Mouse (Mus musculus): ENCODE measurements around the gene Ric3.
"Not testable (repeated sequence)": the region's sequence is repeated elsewhere in the genome, so short reads cannot be mapped to it uniquely, and the experiment has no call there.

Gene Ric3

GRCm38 (mm10) chr7:109083113-109083812 lies at the start of gene Ric3:
Ric3 (minus strand) TSS chr7:109083331.
- DNase-seq (ENCODE audit: low read depth, low spot score): peak; percentile 70

- no peak for DNase-seq (ENCODE audit: low read depth, low spot score)
Observed at GRCm38 (mm10) chr7:109131565-109131964, 48.4 kb upstream of the Ric3 start.

DNA sequence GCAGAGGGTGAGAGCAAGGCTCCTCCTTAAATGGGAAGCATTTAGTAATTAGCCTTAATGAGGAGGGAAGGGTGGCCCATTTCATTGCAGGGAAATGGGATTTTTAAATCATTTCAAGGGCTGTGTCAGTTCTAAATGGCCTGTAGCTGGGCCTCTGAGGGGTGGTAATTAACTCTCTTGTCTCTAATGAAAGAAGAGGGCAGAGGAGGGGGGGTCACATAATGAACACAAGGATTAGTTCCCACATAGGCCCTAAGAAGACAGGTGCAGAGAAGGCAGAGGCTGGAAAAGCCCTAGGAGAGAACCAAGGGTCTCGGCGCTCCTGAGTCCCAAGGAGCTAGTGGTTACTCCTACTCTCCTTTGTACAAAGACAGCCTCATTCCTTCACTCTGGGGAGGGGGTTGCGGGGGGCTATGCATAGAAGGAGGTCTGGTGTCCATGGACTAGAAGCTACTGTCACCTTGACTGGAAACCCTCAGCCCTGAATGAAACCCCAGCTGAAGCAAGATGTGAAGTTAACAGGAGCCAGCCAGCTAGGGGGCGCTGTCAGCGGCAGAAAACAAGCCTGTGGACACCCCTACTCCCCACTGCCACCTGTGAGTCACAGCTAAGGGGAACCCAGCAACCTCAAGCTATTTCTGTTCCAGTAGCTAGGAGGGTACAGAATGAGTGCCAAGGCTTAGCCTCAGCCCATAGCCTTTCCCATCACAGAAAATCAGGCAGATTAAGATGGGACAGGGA lies 47.0 kb upstream of the Ric3 start:
- DNase-seq (ENCODE audit: low read depth, low spot score): no peak

DNA sequence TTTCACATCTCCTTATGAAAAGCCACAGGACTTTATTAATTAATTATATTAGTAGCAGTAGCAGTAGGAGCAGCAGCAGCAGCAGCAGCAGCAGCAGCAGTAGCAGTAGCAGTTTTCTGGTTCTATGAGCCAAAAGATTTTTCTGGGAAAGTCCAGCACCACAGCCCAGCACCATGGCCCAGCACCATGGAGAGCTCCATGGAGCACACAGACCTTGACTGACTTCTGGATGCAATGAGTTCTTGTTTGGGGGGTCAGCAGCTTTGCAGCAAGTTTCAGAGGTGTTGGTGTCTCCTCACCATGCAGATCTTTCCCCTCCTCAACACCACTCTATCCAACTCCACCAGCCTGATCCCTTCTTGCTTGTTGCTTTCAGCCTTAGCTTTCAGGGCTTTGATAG lies 46.3 kb upstream of the Ric3 start:
- DNase-seq (ENCODE audit: low read depth, low spot score): no peak

DNA sequence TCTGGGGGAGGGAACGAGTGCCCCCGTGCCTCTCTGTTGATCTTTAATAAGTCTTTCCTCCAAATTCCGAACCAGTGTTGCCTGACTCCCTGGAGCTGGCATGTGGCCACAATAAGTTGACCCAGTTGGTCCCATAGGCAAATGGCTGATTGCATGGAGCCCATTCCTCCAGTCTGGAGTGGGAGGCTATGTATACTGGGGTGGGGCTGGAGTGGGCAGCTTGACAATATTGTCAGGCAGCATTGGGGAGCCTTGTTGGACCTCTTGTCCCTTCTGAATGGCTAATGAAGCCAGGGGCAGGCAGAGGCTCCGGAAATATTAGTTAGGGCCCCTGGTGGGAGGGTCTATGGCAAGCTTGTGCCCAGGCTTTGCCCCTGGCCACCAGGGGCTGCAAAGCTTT lies 32.8 kb upstream of the Ric3 start:
- DNase-seq (ENCODE audit: low read depth, low spot score): no peak

DNA sequence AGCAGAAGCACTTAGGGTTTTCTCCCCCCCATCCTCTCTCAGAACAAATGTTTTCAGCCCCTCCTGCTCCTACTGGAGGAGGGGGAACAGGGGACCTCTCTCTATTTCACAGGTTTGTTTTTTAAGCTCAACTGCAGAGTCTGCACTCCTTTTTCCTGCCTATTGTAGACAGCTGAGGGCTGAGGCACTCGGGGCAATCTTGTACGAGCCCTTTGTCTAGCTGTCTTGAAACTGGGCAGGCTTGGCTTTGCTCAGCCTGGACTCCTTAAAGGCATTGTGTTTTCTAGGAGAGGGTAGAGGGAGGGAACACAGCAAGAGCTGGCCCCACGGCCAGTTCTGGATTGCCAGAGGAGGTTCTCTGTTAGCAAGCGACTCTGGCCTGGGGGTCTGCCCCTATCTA lies 32.4 kb upstream of the Ric3 start:
- not testable (repeated sequence) for DNase-seq (ENCODE audit: low read depth, low spot score)

DNA sequence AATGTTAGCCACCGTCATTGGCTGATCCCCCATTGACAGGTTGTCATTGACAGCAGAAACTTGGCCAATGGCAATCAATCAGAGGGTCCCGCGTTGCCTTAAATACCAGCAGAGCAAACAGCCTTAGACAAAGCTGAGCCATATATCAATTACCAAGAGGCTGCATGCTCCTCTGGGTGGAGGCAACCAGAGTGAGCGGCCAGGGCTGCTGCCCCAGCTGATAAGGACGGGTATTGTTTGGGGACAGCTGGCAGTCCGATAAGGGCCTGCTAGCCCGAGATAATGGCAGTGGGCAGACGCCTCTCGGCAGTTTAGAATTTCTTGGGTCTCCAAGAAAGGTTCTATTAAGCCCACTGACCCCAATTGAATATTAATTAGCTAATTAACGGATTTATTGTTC lies 31.8 kb upstream of the Ric3 start:
- DNase-seq (ENCODE audit: low read depth, low spot score): no peak

GRCm38 (mm10) chr7:109111000-109111399 lies 27.9 kb upstream of the Ric3 start:
- DNase-seq (ENCODE audit: low read depth, low spot score): peak; percentile 50

DNA sequence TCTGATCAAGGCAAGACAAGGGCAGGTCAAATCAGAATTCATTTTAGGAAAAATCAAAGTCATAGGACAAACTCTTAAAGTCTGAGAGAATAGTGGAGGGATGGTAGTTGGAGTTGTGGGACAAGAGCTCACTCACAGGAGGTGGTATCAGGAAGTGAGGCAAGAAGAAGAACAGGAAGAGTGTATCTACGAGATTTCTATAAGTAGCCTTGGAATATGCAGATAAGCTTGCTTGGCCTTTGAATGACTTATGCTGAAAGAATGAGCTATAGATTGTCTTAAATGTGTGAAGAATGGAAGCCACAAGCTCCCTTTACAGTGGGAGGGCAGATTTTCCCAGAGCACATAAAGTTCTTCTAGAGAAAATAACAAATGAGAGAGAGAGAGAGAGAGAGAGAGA lies 21.8 kb upstream of the Ric3 start:
- no peak for DNase-seq (ENCODE audit: low read depth, low spot score)

DNA sequence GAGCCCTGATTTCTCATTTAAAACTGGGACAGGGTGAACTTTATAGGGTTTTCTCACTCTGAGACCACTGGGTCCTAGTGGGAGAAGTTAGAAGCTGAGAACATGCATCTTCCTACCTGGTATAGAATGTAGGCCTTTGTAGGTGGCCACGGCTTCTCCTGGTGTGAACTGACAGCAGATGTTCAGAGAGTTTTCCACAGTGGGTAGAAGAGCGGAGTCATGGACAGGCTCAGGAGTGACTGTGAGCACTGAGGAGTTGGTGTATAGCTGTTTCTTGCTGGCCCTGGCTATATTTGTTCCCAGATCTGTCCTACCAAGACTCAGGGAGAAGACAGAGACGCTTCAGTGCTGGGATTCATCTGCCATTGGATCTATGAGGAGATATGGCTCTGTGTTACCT lies 18.0 kb upstream of the Ric3 start:
- no peak for DNase-seq (ENCODE audit: low read depth, low spot score)

DNA sequence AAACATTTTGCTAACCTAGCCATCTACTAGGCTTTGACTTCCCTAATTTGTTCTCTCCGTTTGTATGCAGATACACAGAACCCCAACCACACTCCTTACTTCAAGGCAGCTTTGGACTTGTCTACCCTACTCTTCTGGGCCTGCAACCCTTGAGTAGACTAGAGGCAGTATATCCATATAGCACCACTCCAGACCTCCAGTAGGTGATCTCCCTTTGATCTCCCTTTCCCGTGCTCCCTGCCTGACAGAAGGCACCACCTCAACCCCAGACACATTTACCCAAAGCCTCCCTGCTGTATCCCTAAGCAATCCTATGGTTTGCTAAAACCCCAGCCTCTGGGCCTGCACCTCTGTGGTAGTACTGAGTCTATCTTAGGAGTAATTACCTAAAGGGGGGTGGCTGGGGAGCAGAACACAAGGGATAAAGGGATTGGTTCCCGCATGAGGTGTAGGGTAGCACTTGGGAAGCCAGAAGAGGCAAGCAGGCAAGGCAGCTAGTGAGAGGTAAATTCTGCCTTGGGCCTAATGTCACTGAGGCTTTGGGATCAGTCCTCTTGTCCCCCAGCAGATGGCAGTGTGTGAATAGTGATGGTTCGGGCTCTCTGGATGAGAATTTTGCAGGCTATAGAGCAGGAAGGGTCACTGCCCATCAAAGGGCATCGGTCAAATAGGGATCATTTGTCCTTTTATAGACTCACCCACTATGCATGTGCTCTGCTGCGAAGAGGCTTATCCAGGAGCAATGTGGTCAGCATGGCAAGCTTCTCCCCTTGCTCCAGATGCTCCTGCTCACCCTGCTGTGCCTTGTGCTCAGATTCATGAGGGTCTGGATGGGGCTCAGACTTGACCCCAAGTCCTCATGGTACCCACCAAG lies 15.3 kb upstream of the Ric3 start:
- no peak for DNase-seq (ENCODE audit: low read depth, low spot score)

GRCm38 (mm10) chr7:109097203-109097602 lies 14.1 kb upstream of the Ric3 start:
- DNase-seq (ENCODE audit: low read depth, low spot score): no peak

GRCm38 (mm10) chr7:109096618-109097017 lies 13.5 kb upstream of the Ric3 start:
- no peak for DNase-seq (ENCODE audit: low read depth, low spot score)

GRCm38 (mm10) chr7:109094294-109094693 lies 11.2 kb upstream of the Ric3 start:
- no peak for DNase-seq (ENCODE audit: low read depth, low spot score)

DNA sequence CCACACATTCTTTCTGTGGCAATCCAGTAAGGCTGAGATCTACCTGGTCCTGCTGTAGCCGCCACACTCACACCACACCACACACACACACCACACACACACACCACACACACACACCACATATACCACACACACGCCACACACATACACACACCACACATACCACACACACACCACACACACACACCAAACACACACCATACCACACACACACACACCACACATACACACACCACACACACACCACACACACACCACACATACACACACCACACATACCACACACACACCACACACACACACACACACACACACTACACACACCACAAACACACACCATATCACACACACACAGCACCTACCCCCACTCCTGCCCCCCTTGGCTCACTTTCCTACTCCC lies 8.2 kb upstream of the Ric3 start:
- not testable (repeated sequence) for DNase-seq (ENCODE audit: low read depth, low spot score)

DNA sequence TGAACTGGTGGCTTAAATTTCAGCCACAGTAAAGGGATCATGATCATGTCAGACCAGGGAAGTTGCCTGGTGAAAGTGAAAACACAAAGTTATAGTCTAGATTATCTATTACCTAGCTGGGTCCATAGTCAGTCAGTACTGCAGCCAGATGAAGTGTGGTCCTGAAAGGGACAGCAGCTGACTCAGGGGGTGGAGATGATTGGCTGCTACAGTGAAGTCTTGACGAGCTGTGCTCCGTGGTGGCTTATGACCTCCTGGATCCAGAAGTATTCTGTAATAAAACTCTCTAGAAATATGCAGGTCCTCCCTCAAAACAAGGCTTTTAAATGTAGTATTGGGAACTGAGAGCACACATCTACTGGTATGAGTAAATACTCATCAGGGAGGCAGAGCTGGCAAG lies 3.8 kb upstream of the Ric3 start:
- DNase-seq (ENCODE audit: low read depth, low spot score): no peak

DNA sequence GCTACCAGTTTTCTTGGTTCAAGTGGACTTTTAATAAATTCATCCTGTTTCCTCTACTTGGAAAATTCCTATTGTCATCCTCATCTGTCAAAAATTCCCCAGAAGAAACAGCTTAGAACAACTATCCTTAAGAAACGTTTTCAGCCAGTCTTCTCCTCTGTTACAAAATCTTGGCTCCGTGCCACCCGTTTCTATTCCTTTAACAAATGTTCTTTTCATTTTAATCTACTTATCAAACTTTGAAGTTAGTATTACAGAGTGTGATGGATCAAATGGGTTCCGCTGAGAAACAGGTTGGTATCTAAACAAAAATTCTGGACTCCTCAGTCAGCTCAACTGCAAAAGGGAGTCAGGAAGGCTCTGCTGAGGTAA lies 668 bp upstream of the Ric3 start:
- no peak for DNase-seq (ENCODE audit: low read depth, low spot score)

GRCm38 (mm10) chr7:109082269-109083112 lies 640 bp downstream of the Ric3 start:
- no peak for DNase-seq (ENCODE audit: low read depth, low spot score)

DNA sequence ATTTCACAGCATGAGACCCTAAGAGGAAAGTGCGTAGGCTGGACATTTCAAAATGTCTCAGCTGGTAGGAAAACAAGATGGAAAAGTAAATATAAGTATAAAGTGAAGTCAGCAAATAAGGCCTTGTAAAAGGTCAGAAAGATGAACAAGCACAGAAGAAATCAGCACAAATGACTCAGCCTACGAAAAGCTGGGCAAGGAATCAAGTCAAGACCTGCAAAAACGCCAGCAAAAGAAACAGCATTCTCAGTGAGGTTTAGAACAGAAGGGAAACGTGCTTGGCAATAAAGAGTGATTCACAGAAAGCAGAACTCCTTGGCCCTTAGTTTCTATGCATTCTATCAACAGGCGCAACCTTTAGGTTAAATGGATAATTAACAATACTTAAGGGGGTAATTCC lies 10.8 kb downstream of the Ric3 start:
- DNase-seq (ENCODE audit: low read depth, low spot score): no peak

DNA sequence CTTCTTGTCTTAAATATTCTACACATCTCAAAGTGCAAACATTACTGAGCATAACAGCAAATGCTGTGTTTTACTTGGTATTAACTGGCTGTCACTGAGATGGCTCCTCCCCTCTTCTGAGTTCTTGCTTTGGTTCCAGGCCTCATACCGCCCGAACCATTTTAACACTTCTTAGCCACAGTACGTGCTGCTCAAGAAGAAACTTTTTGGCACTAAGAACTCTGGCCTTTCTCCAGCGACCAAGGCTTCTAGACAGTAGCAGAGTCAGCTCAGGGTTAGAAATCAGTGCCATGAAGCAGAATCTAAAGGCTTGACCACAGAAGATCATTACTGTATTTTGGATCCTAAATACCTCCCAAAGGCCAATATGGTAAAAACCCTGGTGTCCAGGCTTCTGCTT lies 13.5 kb downstream of the Ric3 start:
- DNase-seq (ENCODE audit: low read depth, low spot score): no peak

GRCm38 (mm10) chr7:109059536-109059935 lies 23.6 kb downstream of the Ric3 start:
- DNase-seq (ENCODE audit: low read depth, low spot score): no peak

DNA sequence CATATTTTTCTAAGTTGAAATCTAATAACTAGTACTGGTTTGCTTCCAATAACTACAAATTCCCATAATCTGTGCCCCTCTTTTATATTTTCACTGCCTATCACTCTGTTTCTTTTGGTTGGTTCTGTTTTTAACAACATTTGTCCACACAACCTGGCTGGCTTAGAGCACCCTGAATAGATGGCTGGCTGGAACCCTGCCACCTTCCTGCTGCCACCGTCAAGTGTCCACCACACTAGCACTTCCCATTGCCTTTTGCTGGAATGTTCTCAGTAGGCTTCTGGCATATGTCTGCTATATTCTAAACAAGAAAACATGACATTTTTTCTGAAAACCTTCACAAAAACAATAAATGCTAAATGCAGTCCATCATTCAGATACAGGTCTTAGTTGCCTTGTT lies 32.3 kb downstream of the Ric3 start:
- DNase-seq (ENCODE audit: low read depth, low spot score): no peak
